Mouse (Mus musculus): Measurements from ENCODE around the gene Dpp9. TPM values are rescaled to one million over a fixed set of nuclear protein-coding genes. Genes with fewer than 3 reads are reported as not detected.

The Dpp9 gene
- polyA plus RNA-seq, 1 experiment: 5.6 TPM

GRCm38 (mm10) chr17:56212676-56213075 is 6.0 kb downstream of the Dpp9 start:
- no peaks in the 10 kb centered on the region for H3K27me3 ChIP-seq (ENCODE audit: control insufficient read depth)
- H3K4me3 ChIP-seq (replicated peaks): no peak overlapping the region
- peaks cover 58% of the 10 kb centered on the region for H3K36me3 ChIP-seq (ENCODE audit: control insufficient read depth)
- TF ChIP-seq TAL1 (IDR thresholded peaks at IDR 0.05; ENCODE audit: low read length) (no peak), GATA1 (IDR thresholded peaks at IDR 0.05; ENCODE audit: low read length) (no peak)
- H3K4me1 ChIP-seq (ENCODE audit: control insufficient read depth): peaks cover 22% of the 10 kb centered on the region
- no peaks in the 10 kb centered on the region for H3K9me3 ChIP-seq (ENCODE audit: control insufficient read depth, low read length)

- Histone ChIP-seq H3K9me3 (ENCODE audit: control insufficient read depth, low read length) (no peaks in the 10 kb centered on the region), H3K36me3 (ENCODE audit: control insufficient read depth) (peaks cover 72% of the 10 kb centered on the region), H3K27me3 (ENCODE audit: control insufficient read depth) (no peaks in the 10 kb centered on the region), H3K4me1 (ENCODE audit: control insufficient read depth) (peaks cover 13% of the 10 kb centered on the region), H3K4me3 (replicated peaks) (no peak overlapping the region)
- TF ChIP-seq TAL1 (IDR thresholded peaks at IDR 0.05; ENCODE audit: low read length) (no peak), GATA1 (IDR thresholded peaks at IDR 0.05; ENCODE audit: low read length) (no peak)
Measured at GRCm38 (mm10) chr17:56211090-56211489, 7.6 kb downstream of the Dpp9 start.

- Histone ChIP-seq H3K36me3 (ENCODE audit: control insufficient read depth) (peaks cover 85% of the 10 kb centered on the region), H3K4me1 (ENCODE audit: control insufficient read depth) (peaks cover 11% of the 10 kb centered on the region), H3K27me3 (ENCODE audit: control insufficient read depth) (no peaks in the 10 kb centered on the region), H3K9me3 (ENCODE audit: control insufficient read depth, low read length) (no peaks in the 10 kb centered on the region), H3K4me3 (replicated peaks) (no peak overlapping the region)
- TF ChIP-seq GATA1 (IDR thresholded peaks at IDR 0.05; ENCODE audit: low read length) (no peak), TAL1 (IDR thresholded peaks at IDR 0.05; ENCODE audit: low read length) (no peak)
Measured at GRCm38 (mm10) chr17:56208821-56209220, 9.9 kb downstream of the Dpp9 start.

GRCm38 (mm10) chr17:56207963-56208530 is 10.7 kb downstream of the Dpp9 start:
- H3K4me1 ChIP-seq (ENCODE audit: control insufficient read depth): peaks cover 11% of the 10 kb centered on the region
- H3K36me3 ChIP-seq (ENCODE audit: control insufficient read depth): peaks cover 90% of the 10 kb centered on the region
- no peaks in the 10 kb centered on the region for H3K9me3 ChIP-seq (ENCODE audit: control insufficient read depth, low read length)
- no peaks in the 10 kb centered on the region for H3K27me3 ChIP-seq (ENCODE audit: control insufficient read depth)
- TF ChIP-seq TAL1 (IDR thresholded peaks at IDR 0.05; ENCODE audit: low read length) (no peak), GATA1 (IDR thresholded peaks at IDR 0.05; ENCODE audit: low read length) (no peak)
- no peak overlapping the region for H3K4me3 ChIP-seq (replicated peaks)

- Histone ChIP-seq H3K36me3 (ENCODE audit: control insufficient read depth) (peaks cover 97% of the 10 kb centered on the region), H3K4me3 (replicated peaks) (no peak overlapping the region), H3K9me3 (ENCODE audit: control insufficient read depth, low read length) (no peaks in the 10 kb centered on the region), H3K4me1 (ENCODE audit: control insufficient read depth) (peaks cover 8% of the 10 kb centered on the region), H3K27me3 (ENCODE audit: control insufficient read depth) (no peaks in the 10 kb centered on the region)
- TF ChIP-seq GATA1 (IDR thresholded peaks at IDR 0.05; ENCODE audit: low read length): no peak
- no peak for TF ChIP-seq TAL1 (IDR thresholded peaks at IDR 0.05; ENCODE audit: low read length)
Measured at GRCm38 (mm10) chr17:56206986-56207674, 11.6 kb downstream of the Dpp9 start.

- Histone ChIP-seq H3K4me1 (ENCODE audit: control insufficient read depth) (peaks cover 3% of the 10 kb centered on the region; the same call in 1 of the 2 replicates), H3K36me3 (ENCODE audit: control insufficient read depth) (peaks cover 97% of the 10 kb centered on the region), H3K27me3 (ENCODE audit: control insufficient read depth) (no peaks in the 10 kb centered on the region), H3K4me3 (replicated peaks) (no peak overlapping the region), H3K9me3 (ENCODE audit: control insufficient read depth, low read length) (no peaks in the 10 kb centered on the region)
- TF ChIP-seq TAL1 (IDR thresholded peaks at IDR 0.05; ENCODE audit: low read length): no peak
- no peak for TF ChIP-seq GATA1 (IDR thresholded peaks at IDR 0.05; ENCODE audit: low read length)
Measured at GRCm38 (mm10) chr17:56206276-56206884, 12.3 kb downstream of the Dpp9 start.

- Histone ChIP-seq H3K4me3 (replicated peaks) (no peak overlapping the region), H3K27me3 (ENCODE audit: control insufficient read depth) (no peaks in the 10 kb centered on the region), H3K9me3 (ENCODE audit: control insufficient read depth, low read length) (no peaks in the 10 kb centered on the region), H3K4me1 (ENCODE audit: control insufficient read depth) (peaks cover 3% of the 10 kb centered on the region; the same call in 1 of the 2 replicates), H3K36me3 (ENCODE audit: control insufficient read depth) (peaks cover 84% of the 10 kb centered on the region)
- TF ChIP-seq TAL1 (IDR thresholded peaks at IDR 0.05; ENCODE audit: low read length): no peak
- TF ChIP-seq GATA1 (IDR thresholded peaks at IDR 0.05; ENCODE audit: low read length): no peak
Measured at GRCm38 (mm10) chr17:56203729-56204128, 15.0 kb downstream of the Dpp9 start.

- Histone ChIP-seq H3K4me1 (ENCODE audit: control insufficient read depth) (peaks cover 3% of the 10 kb centered on the region; the same call in 1 of the 2 replicates), H3K9me3 (ENCODE audit: control insufficient read depth, low read length) (no peaks in the 10 kb centered on the region), H3K4me3 (replicated peaks) (no peak overlapping the region), H3K27me3 (ENCODE audit: control insufficient read depth) (no peaks in the 10 kb centered on the region), H3K36me3 (ENCODE audit: control insufficient read depth) (peaks cover 86% of the 10 kb centered on the region)
- TF ChIP-seq GATA1 (IDR thresholded peaks at IDR 0.05; ENCODE audit: low read length): no peak
Measured at GRCm38 (mm10) chr17:56202476-56202875, 16.2 kb downstream of the Dpp9 start.

GRCm38 (mm10) chr17:56201642-56202041 is 17.1 kb downstream of the Dpp9 start:
- Histone ChIP-seq H3K4me1 (ENCODE audit: control insufficient read depth) (no peaks in the 10 kb centered on the region), H3K9me3 (ENCODE audit: control insufficient read depth, low read length) (peaks cover 3% of the 10 kb centered on the region), H3K36me3 (ENCODE audit: control insufficient read depth) (peaks cover 86% of the 10 kb centered on the region), H3K27me3 (ENCODE audit: control insufficient read depth) (no peaks in the 10 kb centered on the region), H3K4me3 (replicated peaks) (no peak overlapping the region)
- TF ChIP-seq GATA1 (IDR thresholded peaks at IDR 0.05; ENCODE audit: low read length) (no peak), TAL1 (IDR thresholded peaks at IDR 0.05; ENCODE audit: low read length) (no peak)

All from erythroblast, embryonic 14.5 days (primary cell).